Mouse (Mus musculus) hindbrain, embryonic 11.5 days (tissue): ENCODE results near the gene Sh3gl2. TPM values are rescaled to one million over a fixed set of nuclear protein-coding genes. Genes with fewer than 3 reads are reported as not detected.

Experiments used
- ATAC-seq: fragments of 200-750 bp; cut with Nextera tagmentation; 2 replicates; pipeline ENCODE4 v1.8.0; 2017; ENCODE audit warnings: mild to moderate bottlenecking, moderate TSS enrichment, moderate library complexity; ENCODE audit not compliant: low FRiP score
- DNase-seq: peaks from one replicate; pipeline ENCODE4 v3.0.0-alpha.2; 2015; ENCODE audit warnings: low spot score
- H3K27ac ChIP-seq: fragments of 300-500 bp; sonication (generic); 2 replicates; pipeline ENCODE4 v1.5.1; 2014; ENCODE audit warnings: mild to moderate bottlenecking, low read depth, low read length
- H3K27me3 ChIP-seq: fragments of 300-500 bp; sonication (generic); 2 replicates; pipeline ENCODE4 v1.6.1; 2014; ENCODE audit warnings: mild to moderate bottlenecking, low read length, moderate library complexity, mixed read lengths; ENCODE audit not compliant: control insufficient read depth, insufficient read depth
- H3K36me3 ChIP-seq: fragments of 300-500 bp; sonication (generic); 2 replicates; pipeline ENCODE4 v1.6.1; 2014; ENCODE audit warnings: mild to moderate bottlenecking, low read length, moderate library complexity, mixed read lengths; ENCODE audit not compliant: control insufficient read depth, insufficient read depth
- H3K4me1 ChIP-seq: fragments of 300-500 bp; sonication (generic); replicated peaks from 2 replicates; pipeline ENCODE4 v1.6.1; 2014; ENCODE audit warnings: low read length, mixed read lengths; ENCODE audit not compliant: control insufficient read depth, insufficient read depth
- H3K4me2 ChIP-seq: fragments of 300-500 bp; sonication (generic); replicated peaks from 2 replicates; pipeline ENCODE4 v1.6.1; 2014; ENCODE audit warnings: mild to moderate bottlenecking, low read depth, low read length
- H3K4me3 ChIP-seq: fragments of 300-500 bp; sonication (generic); 2 replicates; pipeline ENCODE4 v1.5.1; 2014; ENCODE audit warnings: low read depth, low read length
- H3K9ac ChIP-seq: fragments of 300-500 bp; sonication (generic); 2 replicates; pipeline ENCODE4 v1.6.1; 2014; ENCODE audit warnings: low read depth, low read length
- H3K9me3 ChIP-seq: fragments of 300-500 bp; sonication (generic); 2 replicates; pipeline ENCODE4 v1.6.1; 2016; ENCODE audit warnings: low read length; ENCODE audit not compliant: control insufficient read depth
- WGBS: fragments of 180-500 bp; shearing (Covaris S2); extraction: QIAGEN DNeasy Blood & Tissue Kit; methylation state at CpG from one replicate; pipeline ENCODE4 v1.1.7; 2014; 5-methylcytosine and 5-hydroxymethylcytosine counted together
- polyA plus RNA-seq: library from polyadenylated mRNA; unstranded; fragments of >200 nt; fragmentation: Nextera tagmentation; extraction: Ambion mirVana; gene quantifications from 2 replicates; pipeline ENCODE4 v1.2.1, GENCODE M21; 2014

The Sh3gl2 gene
- polyA plus RNA-seq, 1 experiment from 2014 or later, result 12.9 TPM

- no peak for ATAC-seq
- no peak overlapping the region for H3K4me2 ChIP-seq
- H3K36me3 ChIP-seq, result no peaks in the 10 kb centered on the region
- H3K4me1 ChIP-seq, result no peaks in the 10 kb centered on the region
- H3K27ac ChIP-seq, result no peak overlapping the region
- 79% methylated on average over 7 of the region's 7 CpGs for WGBS
- no peak for DNase-seq
- no peaks in the 10 kb centered on the region for H3K9me3 ChIP-seq
- H3K9ac ChIP-seq, result no peak overlapping the region
- H3K27me3 ChIP-seq, result no peaks in the 10 kb centered on the region
- H3K4me3 ChIP-seq, result no peak overlapping the region
Observed at GRCm38 (mm10) chr4:85526966-85527566, 322.1 kb downstream of the Sh3gl2 start.

- Histone ChIP-seq H3K4me3 (no peak overlapping the region), H3K4me2 (no peak overlapping the region), H3K9me3 (no peaks in the 10 kb centered on the region), H3K4me1 (no peaks in the 10 kb centered on the region), H3K36me3 (no peaks in the 10 kb centered on the region), H3K9ac (no peak overlapping the region), H3K27me3 (no peaks in the 10 kb centered on the region), H3K27ac (no peak overlapping the region)
- DNase-seq (no peak), ATAC-seq (no peak)
- 95% methylated on average over 1 of the region's 1 CpGs for WGBS
Observed at GRCm38 (mm10) chr4:85529852-85530251, 324.9 kb downstream of the Sh3gl2 start.

DNA sequence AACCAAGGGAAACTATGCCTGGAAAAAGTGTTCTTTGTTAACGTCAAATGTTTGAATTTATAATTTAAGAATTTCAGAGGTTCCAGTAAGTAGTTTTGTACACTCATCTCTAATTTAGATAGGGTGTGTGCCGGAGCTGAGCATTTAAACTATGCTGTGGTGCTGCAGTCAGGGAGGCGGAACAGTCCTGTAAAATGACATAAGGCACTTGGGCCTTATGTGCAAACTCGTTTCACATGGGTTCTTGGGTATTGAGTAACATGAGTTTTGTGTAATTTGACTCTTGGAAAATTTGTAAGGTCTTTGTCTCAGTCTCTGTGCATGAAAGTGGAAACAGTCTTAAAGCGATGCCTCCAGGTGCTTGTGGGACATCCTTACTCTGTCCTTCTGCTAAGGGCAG is 334.8 kb downstream of the Sh3gl2 start:
- ATAC-seq, result no peak
- Histone ChIP-seq H3K4me3 (no peak overlapping the region), H3K4me2 (no peak overlapping the region), H3K9ac (no peak overlapping the region), H3K27ac (no peak overlapping the region), H3K4me1 (no peaks in the 10 kb centered on the region), H3K27me3 (no peaks in the 10 kb centered on the region), H3K36me3 (no peaks in the 10 kb centered on the region), H3K9me3 (no peaks in the 10 kb centered on the region)
- 77% methylated on average over 5 of the region's 5 CpGs for WGBS
- DNase-seq, result no peak

DNA sequence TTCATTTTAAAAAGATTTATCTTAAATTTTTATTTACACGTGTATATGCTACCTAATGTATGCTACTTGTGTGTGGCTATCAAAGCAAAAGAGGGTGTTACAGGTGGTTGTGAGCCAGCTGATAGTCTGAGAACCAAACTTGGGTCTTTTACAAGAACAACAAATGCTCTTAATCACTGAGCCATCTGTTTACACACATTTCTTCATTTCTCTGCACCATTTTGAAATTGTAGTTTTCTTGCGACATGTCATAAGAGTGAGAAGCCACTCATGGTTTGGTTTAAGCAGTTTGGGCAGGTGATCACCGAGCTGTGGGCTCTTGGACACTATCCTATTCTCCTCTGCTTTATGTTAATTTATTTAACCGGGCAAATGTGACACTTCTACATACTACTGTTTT is 338.3 kb downstream of the Sh3gl2 start:
- no peak overlapping the region for H3K9ac ChIP-seq
- H3K27me3 ChIP-seq, result no peaks in the 10 kb centered on the region
- H3K4me3 ChIP-seq, result no peak overlapping the region
- H3K27ac ChIP-seq, result no peak overlapping the region
- H3K9me3 ChIP-seq, result no peaks in the 10 kb centered on the region
- no peak overlapping the region for H3K4me2 ChIP-seq
- ATAC-seq, result no peak
- H3K4me1 ChIP-seq, result no peaks in the 10 kb centered on the region
- no peak for DNase-seq
- H3K36me3 ChIP-seq, result no peaks in the 10 kb centered on the region
- 87% methylated on average over 4 of the region's 4 CpGs for WGBS

DNA sequence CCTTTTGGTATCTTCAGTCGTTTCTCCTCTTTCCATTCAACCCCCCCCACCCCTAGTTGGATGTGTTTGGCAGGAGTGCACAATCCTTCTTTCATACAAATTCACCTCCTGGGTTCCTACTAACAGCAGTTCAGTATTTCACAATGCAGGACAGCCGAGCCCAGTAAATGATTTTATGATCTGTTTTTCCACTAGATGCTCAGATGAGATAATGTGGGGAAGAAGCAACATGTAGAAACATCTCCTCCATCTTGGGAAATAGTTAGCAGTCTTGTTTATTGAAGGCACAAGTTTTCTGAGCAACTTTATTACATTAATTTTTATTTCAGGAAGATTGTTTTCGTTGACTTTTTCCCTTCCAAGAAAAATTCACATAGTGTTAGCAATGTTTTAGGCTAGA is 349.8 kb downstream of the Sh3gl2 start:
- 80% methylated on average over 3 of the region's 3 CpGs for WGBS
- H3K9ac ChIP-seq, result no peak overlapping the region
- no peak for DNase-seq
- no peaks in the 10 kb centered on the region for H3K36me3 ChIP-seq
- H3K27ac ChIP-seq, result no peak overlapping the region
- H3K4me3 ChIP-seq, result no peak overlapping the region
- ATAC-seq, result no peak
- H3K9me3 ChIP-seq, result no peaks in the 10 kb centered on the region
- H3K4me2 ChIP-seq, result no peak overlapping the region
- no peaks in the 10 kb centered on the region for H3K27me3 ChIP-seq
- H3K4me1 ChIP-seq, result no peaks in the 10 kb centered on the region

DNA sequence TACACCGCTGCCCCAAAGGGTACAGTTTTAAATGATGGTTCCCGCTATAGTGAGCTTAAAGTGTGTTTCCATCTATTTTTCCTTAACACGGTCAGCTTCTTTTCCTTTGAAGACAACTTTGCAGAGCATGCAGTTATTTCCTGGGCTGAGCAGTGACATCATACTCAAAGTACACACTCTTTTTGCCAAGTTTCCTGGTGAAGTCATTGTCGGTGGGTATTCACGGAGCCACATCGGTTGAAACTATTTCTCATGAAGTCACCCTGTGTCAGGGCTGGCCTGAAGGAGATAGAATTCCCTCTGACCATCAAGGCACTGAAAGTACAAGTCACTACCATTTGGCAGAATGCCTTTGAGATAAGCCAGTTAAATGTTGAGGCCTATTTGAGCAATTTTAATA is 354.8 kb downstream of the Sh3gl2 start:
- no peak overlapping the region for H3K4me2 ChIP-seq
- 92% methylated on average over 6 of the region's 6 CpGs for WGBS
- H3K4me1 ChIP-seq, result no peaks in the 10 kb centered on the region
- H3K9ac ChIP-seq, result no peak overlapping the region
- H3K27me3 ChIP-seq, result no peaks in the 10 kb centered on the region
- no peaks in the 10 kb centered on the region for H3K36me3 ChIP-seq
- H3K4me3 ChIP-seq, result no peak overlapping the region
- DNase-seq, result no peak
- no peak for ATAC-seq
- no peak overlapping the region for H3K27ac ChIP-seq
- no peaks in the 10 kb centered on the region for H3K9me3 ChIP-seq

DNA sequence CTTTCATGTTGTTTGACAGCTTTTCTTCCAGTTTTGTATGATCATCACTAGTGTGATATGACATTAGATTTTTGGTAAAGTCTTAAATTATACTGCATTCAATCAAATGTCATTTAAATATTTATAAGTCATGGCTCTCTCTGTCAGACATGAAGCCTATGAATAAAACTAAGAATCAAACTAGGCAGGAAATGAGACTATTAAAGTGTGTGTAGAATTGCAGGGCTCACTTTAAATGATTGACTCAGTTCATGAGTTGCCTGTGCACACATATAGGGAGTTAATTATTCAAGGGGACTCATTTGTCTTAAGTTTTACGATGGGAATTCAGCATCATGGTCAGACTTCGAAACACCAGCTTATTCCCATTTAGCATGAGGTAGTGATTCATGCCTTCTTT is 380.5 kb downstream of the Sh3gl2 start:
- 92% methylated on average over 2 of the region's 2 CpGs for WGBS
- Histone ChIP-seq H3K9ac (no peak overlapping the region), H3K36me3 (no peaks in the 10 kb centered on the region), H3K27me3 (no peaks in the 10 kb centered on the region), H3K4me2 (no peak overlapping the region), H3K4me3 (no peak overlapping the region), H3K9me3 (no peaks in the 10 kb centered on the region), H3K27ac (no peak overlapping the region), H3K4me1 (no peaks in the 10 kb centered on the region)
- no peak for DNase-seq
- ATAC-seq, result no peak

- no peak for DNase-seq
- Histone ChIP-seq H3K4me1 (no peaks in the 10 kb centered on the region), H3K4me2 (no peak overlapping the region), H3K4me3 (no peak overlapping the region), H3K27ac (no peak overlapping the region), H3K9ac (no peak overlapping the region), H3K36me3 (no peaks in the 10 kb centered on the region), H3K27me3 (no peaks in the 10 kb centered on the region), H3K9me3 (no peaks in the 10 kb centered on the region)
- no peak for ATAC-seq
- 86% methylated on average over 4 of the region's 4 CpGs for WGBS
Observed at GRCm38 (mm10) chr4:85588928-85589327, 384.0 kb downstream of the Sh3gl2 start.

DNA sequence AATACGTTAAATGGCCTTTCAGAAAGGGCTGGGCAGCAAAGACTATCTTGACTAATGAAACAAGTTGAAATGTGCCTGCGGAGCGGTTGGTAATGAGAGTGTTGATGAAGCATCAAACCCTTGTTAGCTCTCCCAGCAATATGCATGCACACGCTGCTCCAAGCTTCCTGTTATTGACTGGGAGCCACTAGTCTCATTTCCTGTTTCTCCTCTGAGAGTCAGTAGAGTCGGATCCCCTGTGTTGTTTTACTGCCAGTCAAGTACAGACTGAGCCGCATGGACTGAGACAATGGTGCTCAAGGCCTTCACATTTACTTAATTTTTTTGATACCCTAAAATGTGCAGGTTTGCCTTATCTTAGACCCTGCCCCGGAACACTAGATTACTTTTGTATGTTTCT is 386.1 kb downstream of the Sh3gl2 start:
- H3K4me1 ChIP-seq, result no peaks in the 10 kb centered on the region
- WGBS, result 77% methylated on average over 7 of the region's 7 CpGs
- no peak overlapping the region for H3K9ac ChIP-seq
- no peak overlapping the region for H3K27ac ChIP-seq
- DNase-seq, result no peak
- no peaks in the 10 kb centered on the region for H3K36me3 ChIP-seq
- ATAC-seq, result no peak
- H3K9me3 ChIP-seq, result no peaks in the 10 kb centered on the region
- H3K27me3 ChIP-seq, result no peaks in the 10 kb centered on the region
- H3K4me2 ChIP-seq, result no peak overlapping the region
- no peak overlapping the region for H3K4me3 ChIP-seq
